Mouse (Mus musculus) spleen, adult 18-20 months (tissue): ENCODE data around the gene Olfr628.
"Not testable (repeated sequence)": the region's sequence is repeated elsewhere in the genome, so short reads cannot be mapped to it uniquely, and the experiment has no call there.

Experiments used
- DNase-seq, 2 experiments: peaks; one replicate each; pipeline ENCODE4 v3.0.0; 2022; ENCODE audit warnings: mixed read lengths in 2 of 2

The Olfr628 gene

GRCm38 (mm10) chr7:103730074-103730473 is at the start of gene Olfr628:
Gene Olfr628 (plus strand): TSS chr7:103730374.
- no peak for DNase-seq

GRCm38 (mm10) chr7:103682420-103682819 is 47.8 kb upstream of the Olfr628 start, which contains the start of gene Olfr625-ps1:
Gene Olfr625-ps1 (plus strand): TSS chr7:103682720.
- no peak for DNase-seq

- no peak for DNase-seq
These were observed 30.7 kb upstream of the Olfr628 start for GRCm38 (mm10) chr7:103699469-103699868.

- DNase-seq: peak in 1 of 2 experiments; percentile 5
These were observed 18.1 kb upstream of the Olfr628 start for GRCm38 (mm10) chr7:103712024-103712423.

- no peak for DNase-seq
These were observed 15.8 kb upstream of the Olfr628 start, which contains the start of gene Olfr243 for GRCm38 (mm10) chr7:103714371-103714770. Gene Olfr243 (plus strand): TSS chr7:103714671.

- DNase-seq: not testable (repeated sequence)
These were observed 13.8 kb upstream of the Olfr628 start for GRCm38 (mm10) chr7:103716398-103716797.

GRCm38 (mm10) chr7:103744843-103745242 is 14.7 kb downstream of the Olfr628 start, which contains the start of gene Olfr629:
Gene Olfr629 (minus strand): TSS chr7:103744943.
- DNase-seq: no peak

- DNase-seq: no peak
These were observed 27.1 kb downstream of the Olfr628 start, which contains the start of gene Olfr630 for GRCm38 (mm10) chr7:103757233-103757632. Gene Olfr630 (minus strand): TSS chr7:103757333.

GRCm38 (mm10) chr7:103762212-103762611 is 32.0 kb downstream of the Olfr628 start:
- not testable (repeated sequence) for DNase-seq

- DNase-seq: not testable (repeated sequence)
These were observed 37.5 kb downstream of the Olfr628 start for GRCm38 (mm10) chr7:103767687-103768086.

GRCm38 (mm10) chr7:103771494-103771893 is 41.3 kb downstream of the Olfr628 start, which contains the start of gene Olfr69:
Gene Olfr69 (minus strand): TSS chr7:103771594.
- no peak for DNase-seq

- not testable (repeated sequence) for DNase-seq
These were observed 47.5 kb downstream of the Olfr628 start for GRCm38 (mm10) chr7:103777652-103778051.

- DNase-seq: no peak
These were observed 49.4 kb downstream of the Olfr628 start, which contains the start of gene Olfr68 for GRCm38 (mm10) chr7:103779598-103779997. Gene Olfr68 (minus strand): TSS chr7:103779698.
